Mouse (Mus musculus) hindbrain, embryonic 13.5 days (tissue): ENCODE data around the gene Asap3. TPM values are rescaled to one million over a fixed set of nuclear protein-coding genes. Genes with fewer than 3 reads are reported as not detected.

ENCODE experiments used
- ATAC-seq: fragments of 200-750 bp; cut with Nextera tagmentation; 2 replicates; pipeline ENCODE4 v1.8.0; 2017; ENCODE audit warnings: moderate TSS enrichment; ENCODE audit not compliant: low FRiP score
- H3K27ac ChIP-seq: fragments of 300-500 bp; sonication (generic); 2 replicates; pipeline ENCODE4 v1.5.1; 2015; ENCODE audit warnings: inconsistent platforms, mild to moderate bottlenecking, moderate library complexity
- H3K27me3 ChIP-seq: fragments of 300-500 bp; sonication (generic); 2 replicates; pipeline ENCODE4 v1.6.1; 2015; ENCODE audit warnings: mild to moderate bottlenecking, inconsistent platforms
- H3K36me3 ChIP-seq: fragments of 300-500 bp; sonication (generic); 2 replicates; pipeline ENCODE4 v1.6.1; 2015; ENCODE audit warnings: mild to moderate bottlenecking, inconsistent platforms
- H3K4me1 ChIP-seq: fragments of 300-500 bp; sonication (generic); replicated peaks from 2 replicates; pipeline ENCODE4 v1.6.1; 2015; ENCODE audit warnings: inconsistent platforms
- H3K4me2 ChIP-seq: fragments of 300-500 bp; sonication (generic); 2 replicates; pipeline ENCODE4 v1.6.1; 2015; ENCODE audit warnings: inconsistent platforms, mild to moderate bottlenecking, moderate library complexity
- H3K4me3 ChIP-seq: fragments of 300-500 bp; sonication (generic); 2 replicates; pipeline ENCODE4 v1.5.1; 2015; ENCODE audit warnings: mild to moderate bottlenecking, inconsistent platforms
- H3K9ac ChIP-seq: fragments of 300-500 bp; sonication (generic); 2 replicates; pipeline ENCODE4 v1.6.1; 2015; ENCODE audit warnings: mild to moderate bottlenecking, inconsistent platforms
- H3K9me3 ChIP-seq: fragments of 300-500 bp; sonication (generic); 2 replicates; pipeline ENCODE4 v1.6.1; 2016; ENCODE audit warnings: inconsistent platforms
- WGBS: fragments of 180-500 bp; shearing (Covaris S2); methylation state at CpG from one replicate; pipeline ENCODE4 v1.1.7; 2015; 5-methylcytosine and 5-hydroxymethylcytosine counted together
- polyA plus RNA-seq: library from polyadenylated mRNA; unstranded; fragments of >200 nt; fragmentation: Nextera tagmentation; extraction: Ambion mirVana; gene quantifications from 2 replicates; pipeline ENCODE4 v1.2.1, GENCODE M21; 2015

The Asap3 gene
- polyA plus RNA-seq, 1 experiment from 2014 or later, result 5.8 TPM

DNA sequence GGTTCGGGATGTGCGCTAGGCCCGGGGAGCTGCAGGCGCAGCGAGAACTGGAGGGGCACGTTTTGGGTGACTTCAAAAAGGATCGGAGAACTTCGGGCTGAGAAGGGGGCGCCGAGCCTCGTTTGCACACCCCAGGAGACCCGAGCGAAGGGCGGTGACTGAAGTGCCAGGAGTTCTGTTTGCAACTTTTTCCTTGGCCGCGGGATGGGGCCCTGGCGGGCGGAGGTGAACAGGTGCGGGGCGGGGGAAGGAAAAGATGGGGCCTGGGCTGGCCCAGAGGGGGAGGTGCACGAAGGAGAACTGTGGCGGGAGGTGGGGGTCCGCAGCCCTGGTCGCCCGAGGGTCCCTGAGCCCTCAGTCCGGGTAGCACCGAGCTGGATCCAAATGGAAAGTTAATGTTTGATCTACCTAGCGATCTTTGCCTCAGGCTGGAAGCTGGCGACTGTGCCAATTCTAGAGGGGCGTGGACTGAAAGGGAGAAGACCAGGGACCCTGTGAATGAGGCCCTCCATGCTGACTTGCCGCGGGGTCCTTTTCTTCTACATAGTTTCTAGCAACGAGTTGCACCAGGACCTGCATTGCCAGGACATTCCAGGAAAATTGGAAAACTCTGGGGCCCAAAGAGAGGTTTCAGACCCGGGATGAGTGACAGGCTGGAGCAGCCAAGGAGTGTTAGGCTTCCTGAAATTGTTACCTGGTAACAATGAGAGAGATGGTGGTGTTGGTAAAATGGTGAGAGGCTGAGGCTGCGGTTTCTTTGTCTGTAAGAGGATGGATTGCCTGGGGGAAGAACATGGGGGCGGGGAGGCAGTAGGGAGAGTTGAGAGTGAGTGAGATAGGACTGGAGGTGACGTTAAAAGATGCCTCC lies 42.5 kb downstream of the Asap3 start:
- Histone ChIP-seq H3K9ac (peak overlapping the region; percentile 58; the same call in 1 of the 2 replicates), H3K27ac (no peak overlapping the region), H3K27me3 (peaks cover 93% of the 10 kb centered on the region), H3K4me3 (peak overlapping the region; percentile 38), H3K36me3 (peaks cover 1% of the 10 kb centered on the region; the same call in 1 of the 2 replicates), H3K4me2 (peak overlapping the region; percentile 62), H3K9me3 (no peaks in the 10 kb centered on the region), H3K4me1 (peaks cover 39% of the 10 kb centered on the region)
- no peak for ATAC-seq
- WGBS, result under 1% methylated on average over 37 of the region's 37 CpGs

DNA sequence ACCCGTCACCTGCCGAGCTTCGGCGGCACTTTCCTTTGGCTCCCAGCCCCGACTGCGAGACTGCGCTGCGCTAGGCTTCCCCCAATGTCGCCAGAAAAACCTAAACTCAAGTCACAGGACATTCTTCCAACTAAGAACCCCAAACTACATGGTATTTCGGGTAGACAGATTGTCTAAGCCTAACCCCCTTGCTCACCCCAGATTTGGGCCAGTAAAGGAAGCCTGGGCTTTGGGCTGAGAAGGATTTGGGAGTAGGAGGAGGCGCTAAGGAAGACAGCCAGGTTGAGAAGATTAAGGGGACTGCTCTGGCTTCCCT lies 43.1 kb downstream of the Asap3 start:
- no peak for ATAC-seq
- peak overlapping the region; percentile 38; the same call in 1 of the 2 replicates for H3K4me3 ChIP-seq
- no peak overlapping the region for H3K9ac ChIP-seq
- 5% methylated on average over 11 of the region's 11 CpGs for WGBS
- H3K4me2 ChIP-seq, result no peak overlapping the region
- no peaks in the 10 kb centered on the region for H3K9me3 ChIP-seq
- H3K36me3 ChIP-seq, result no peaks in the 10 kb centered on the region
- H3K27ac ChIP-seq, result no peak overlapping the region
- peaks cover 87% of the 10 kb centered on the region for H3K27me3 ChIP-seq
- peaks cover 39% of the 10 kb centered on the region for H3K4me1 ChIP-seq

DNA sequence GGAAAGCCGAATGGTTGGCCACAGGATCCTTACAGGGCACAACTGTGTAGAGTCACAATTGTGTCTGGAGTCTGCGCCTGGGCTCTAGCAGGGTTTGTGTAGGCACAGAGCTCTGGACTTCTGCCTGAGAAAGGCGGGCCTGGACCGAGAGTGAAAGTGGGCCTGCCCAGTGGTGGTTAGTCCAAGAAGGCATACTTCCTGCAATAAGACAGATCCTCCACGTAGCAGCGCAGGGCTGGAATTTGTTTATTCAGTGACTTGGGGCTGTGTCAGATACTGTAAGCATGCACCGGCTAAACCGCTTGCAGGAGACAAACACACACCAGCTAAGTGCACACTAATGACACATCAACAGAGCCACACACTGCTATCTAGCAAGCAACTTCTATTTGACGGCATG lies 43.6 kb downstream of the Asap3 start:
- Histone ChIP-seq H3K9ac (no peak overlapping the region), H3K4me1 (peaks cover 39% of the 10 kb centered on the region), H3K4me3 (no peak overlapping the region), H3K36me3 (no peaks in the 10 kb centered on the region), H3K27me3 (peaks cover 82% of the 10 kb centered on the region), H3K4me2 (no peak overlapping the region), H3K9me3 (no peaks in the 10 kb centered on the region), H3K27ac (no peak overlapping the region)
- ATAC-seq, result no peak
- 51% methylated on average over 9 of the region's 9 CpGs for WGBS

DNA sequence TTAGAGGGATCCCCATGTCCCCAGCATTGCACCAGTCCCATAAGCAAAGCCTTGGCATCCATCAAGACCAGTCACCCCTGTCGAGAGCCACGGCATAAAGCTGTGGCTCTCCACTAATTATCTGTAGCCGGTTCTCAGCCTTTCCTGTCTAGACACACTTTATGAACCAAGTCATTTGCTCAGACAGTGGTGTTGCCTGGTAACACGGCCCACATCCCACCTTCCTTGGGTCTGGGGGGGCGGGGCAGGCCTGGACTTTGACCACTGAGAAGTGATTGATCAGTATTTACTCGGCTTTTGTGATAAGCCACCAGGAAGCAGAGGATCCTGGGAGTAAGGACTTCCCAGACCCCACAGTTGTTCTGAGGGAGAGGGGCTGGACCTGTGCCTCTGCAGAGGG lies 49.8 kb downstream of the Asap3 start:
- H3K4me1 ChIP-seq, result no peaks in the 10 kb centered on the region; the same call in 1 of the 2 replicates
- ATAC-seq, result no peak
- H3K27me3 ChIP-seq, result peaks cover 22% of the 10 kb centered on the region
- H3K4me2 ChIP-seq, result no peak overlapping the region
- 35% methylated on average over 6 of the region's 6 CpGs for WGBS
- H3K9me3 ChIP-seq, result no peaks in the 10 kb centered on the region
- no peak overlapping the region for H3K27ac ChIP-seq
- H3K36me3 ChIP-seq, result no peaks in the 10 kb centered on the region
- no peak overlapping the region for H3K4me3 ChIP-seq
- H3K9ac ChIP-seq, result no peak overlapping the region

DNA sequence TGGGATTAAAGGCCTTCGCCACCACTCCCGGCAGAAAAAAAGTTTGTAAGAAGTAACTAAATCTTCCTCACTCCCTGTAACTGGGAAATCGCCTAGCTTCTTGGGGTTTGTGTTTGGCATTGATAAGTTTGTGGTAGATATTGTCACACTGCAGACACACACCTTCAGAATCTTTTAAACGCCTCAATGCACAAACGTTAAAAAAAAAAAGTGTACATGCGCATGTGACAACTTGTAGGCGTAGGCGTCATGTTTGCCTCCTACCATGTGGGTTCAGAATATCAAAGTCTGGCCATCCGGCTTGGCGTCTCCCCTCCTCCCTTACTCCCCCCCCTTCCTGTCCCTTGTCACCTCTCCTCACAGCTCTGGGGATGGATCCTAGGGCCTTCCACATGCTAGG lies 50.5 kb downstream of the Asap3 start:
- Histone ChIP-seq H3K4me1 (no peaks in the 10 kb centered on the region; the same call in 1 of the 2 replicates), H3K36me3 (no peaks in the 10 kb centered on the region), H3K9me3 (no peaks in the 10 kb centered on the region), H3K4me3 (no peak overlapping the region), H3K27ac (no peak overlapping the region), H3K9ac (no peak overlapping the region), H3K27me3 (peaks cover 14% of the 10 kb centered on the region), H3K4me2 (no peak overlapping the region)
- ATAC-seq, result no peak
- 80% methylated on average over 10 of the region's 10 CpGs for WGBS

DNA sequence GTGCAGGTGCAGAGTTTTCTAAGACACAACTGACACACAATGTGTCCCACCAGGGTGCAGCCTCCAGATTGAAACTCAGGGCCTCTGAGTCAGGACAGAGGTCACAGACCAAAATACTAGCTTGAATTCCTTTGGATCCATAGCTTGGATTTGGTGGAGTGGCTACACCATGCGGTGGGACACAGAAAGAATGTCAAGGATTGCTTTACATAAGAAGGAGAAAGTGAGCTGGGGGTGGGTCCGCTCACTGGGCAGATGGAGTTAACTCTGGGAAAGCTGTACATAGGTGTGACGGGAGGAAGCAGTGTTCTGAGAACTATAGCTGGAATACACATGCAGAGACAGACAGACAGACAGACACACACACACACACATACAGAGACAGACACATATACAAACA lies 53.8 kb downstream of the Asap3 start:
- Histone ChIP-seq H3K4me3 (no peak overlapping the region), H3K36me3 (no peaks in the 10 kb centered on the region), H3K4me2 (no peak overlapping the region), H3K9ac (no peak overlapping the region), H3K4me1 (no peaks in the 10 kb centered on the region; the same call in 1 of the 2 replicates), H3K27ac (no peak overlapping the region), H3K9me3 (no peaks in the 10 kb centered on the region), H3K27me3 (peaks cover 3% of the 10 kb centered on the region; the same call in 1 of the 2 replicates)
- ATAC-seq, result no peak
- WGBS, result 57% methylated on average over 3 of the region's 3 CpGs

DNA sequence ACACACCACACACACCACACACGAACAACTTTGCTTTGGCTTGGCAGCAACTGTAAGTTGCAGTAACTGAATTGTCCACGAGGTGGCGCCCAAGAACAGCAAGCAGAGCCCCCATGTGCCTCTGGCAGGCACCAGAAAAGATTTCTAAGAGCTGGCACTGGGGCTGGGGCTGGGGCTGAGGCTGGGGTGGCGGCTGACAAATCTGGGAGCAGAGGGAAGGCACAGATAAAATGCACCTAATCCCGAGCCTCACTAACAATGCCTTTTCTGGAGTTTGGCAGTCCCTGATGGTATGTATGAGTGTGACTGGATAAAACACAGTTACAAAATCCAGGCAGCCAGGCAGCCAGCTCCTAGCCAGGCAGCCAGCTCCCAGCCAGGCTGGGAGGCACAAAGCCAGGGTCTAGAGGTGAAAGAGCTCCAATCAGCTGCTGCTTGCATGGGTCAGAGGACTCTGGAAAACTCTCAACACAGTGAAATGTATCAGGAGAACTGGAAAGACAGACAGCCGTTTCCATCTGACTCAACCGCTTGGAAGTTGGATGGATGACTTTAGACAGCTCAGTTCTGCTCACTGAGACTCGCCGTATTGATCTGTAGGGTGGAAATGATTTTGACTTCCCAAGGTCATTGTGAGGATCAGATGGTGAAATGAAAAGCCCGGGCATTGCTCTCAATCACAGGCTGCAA lies 54.5 kb downstream of the Asap3 start:
- no peak overlapping the region for H3K4me2 ChIP-seq
- peaks cover 6% of the 10 kb centered on the region; the same call in 1 of the 2 replicates for H3K27me3 ChIP-seq
- H3K9me3 ChIP-seq, result no peaks in the 10 kb centered on the region
- WGBS, result 40% methylated on average over 10 of the region's 10 CpGs
- no peak overlapping the region for H3K4me3 ChIP-seq
- peak overlapping the region; percentile 13; the same call in 1 of the 2 replicates for H3K9ac ChIP-seq
- no peak overlapping the region for H3K27ac ChIP-seq
- no peaks in the 10 kb centered on the region for H3K36me3 ChIP-seq
- H3K4me1 ChIP-seq, result no peaks in the 10 kb centered on the region; the same call in 1 of the 2 replicates
- ATAC-seq, result 0 out of 2 replicates have a peak, but pooled peaks have one; percentile 59

DNA sequence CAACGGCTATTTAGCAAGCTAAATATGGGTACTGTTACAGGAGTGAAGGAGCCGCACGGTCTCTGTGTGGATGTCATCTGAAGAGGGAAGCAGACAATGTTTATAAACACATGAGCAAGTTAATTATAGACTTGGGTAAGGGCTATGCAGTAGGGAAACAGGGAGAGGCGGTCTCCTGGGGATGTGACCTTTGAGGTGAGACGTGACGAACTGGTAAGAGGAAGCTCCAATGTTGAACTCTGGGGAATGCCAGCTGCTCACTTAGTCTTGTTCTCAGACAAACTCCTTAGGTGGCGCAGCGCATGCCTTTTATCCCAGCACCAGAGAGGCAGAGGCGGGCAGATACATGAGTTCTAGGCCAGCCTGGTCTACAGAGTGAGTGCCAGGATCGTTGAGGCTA lies 55.7 kb downstream of the Asap3 start:
- no peak for ATAC-seq
- H3K4me2 ChIP-seq, result no peak overlapping the region
- H3K27ac ChIP-seq, result no peak overlapping the region
- no peaks in the 10 kb centered on the region for H3K9me3 ChIP-seq
- no peaks in the 10 kb centered on the region; the same call in 1 of the 2 replicates for H3K4me1 ChIP-seq
- no peaks in the 10 kb centered on the region for H3K36me3 ChIP-seq
- WGBS, result 79% methylated on average over 10 of the region's 10 CpGs
- H3K9ac ChIP-seq, result no peak overlapping the region
- no peak overlapping the region for H3K4me3 ChIP-seq
- H3K27me3 ChIP-seq, result peaks cover 6% of the 10 kb centered on the region; the same call in 1 of the 2 replicates

DNA sequence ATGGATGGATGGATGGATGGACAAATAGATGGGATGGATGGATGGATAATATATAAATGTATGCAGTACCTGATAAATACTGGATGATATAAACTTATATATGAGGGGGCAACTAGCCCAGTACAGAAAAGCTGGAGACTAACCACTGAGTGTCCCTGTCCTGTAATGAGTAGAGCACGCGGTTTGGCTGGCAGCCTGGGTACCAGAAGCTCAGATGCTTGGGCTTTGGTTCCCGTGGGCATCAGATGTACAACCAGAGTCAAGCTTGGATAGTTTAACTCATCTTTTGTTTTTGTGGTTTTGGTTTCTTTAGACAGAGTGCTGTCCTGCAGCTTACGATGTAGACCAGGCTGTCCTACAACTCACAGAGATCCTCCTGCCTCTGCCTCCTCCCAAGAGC lies 57.4 kb downstream of the Asap3 start:
- ATAC-seq, result no peak
- H3K9me3 ChIP-seq, result no peaks in the 10 kb centered on the region
- no peaks in the 10 kb centered on the region for H3K36me3 ChIP-seq
- H3K4me2 ChIP-seq, result no peak overlapping the region
- H3K4me3 ChIP-seq, result no peak overlapping the region
- no peaks in the 10 kb centered on the region; the same call in 1 of the 2 replicates for H3K4me1 ChIP-seq
- H3K9ac ChIP-seq, result no peak overlapping the region
- H3K27me3 ChIP-seq, result peaks cover 6% of the 10 kb centered on the region; the same call in 1 of the 2 replicates
- WGBS, result 98% methylated on average over 4 of the region's 4 CpGs
- H3K27ac ChIP-seq, result no peak overlapping the region

DNA sequence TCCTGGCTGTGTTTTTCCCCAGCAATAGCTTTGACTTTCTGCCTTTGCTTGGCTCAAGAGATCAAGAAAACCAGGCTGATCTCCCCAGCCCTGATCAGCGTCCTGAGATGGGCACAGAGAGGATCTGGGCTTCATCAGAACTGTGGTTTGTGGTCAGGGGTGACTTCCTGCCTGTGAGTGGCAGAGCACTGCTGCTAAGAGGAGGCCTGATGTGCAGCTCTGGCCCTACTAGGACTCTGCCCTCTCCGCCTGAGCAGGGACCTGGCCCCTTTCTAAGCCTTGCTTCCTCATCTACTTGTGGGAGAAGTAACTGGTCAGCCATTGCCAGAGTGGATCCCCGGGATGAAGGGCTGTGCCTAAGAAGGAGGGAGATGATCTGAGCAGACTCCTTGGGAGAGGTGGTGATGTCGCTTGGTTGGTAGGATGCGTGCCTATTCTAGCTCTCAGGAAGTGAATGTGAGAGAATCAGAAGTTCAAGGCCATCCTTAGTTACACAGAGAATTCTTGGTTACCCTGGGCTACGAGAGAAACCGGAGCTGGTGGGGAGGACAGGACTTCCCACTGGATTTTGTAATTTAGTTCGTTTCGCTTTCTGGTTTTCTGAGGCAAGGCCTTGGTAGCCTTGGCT lies 60.7 kb downstream of the Asap3 start:
- WGBS, result 86% methylated on average over 9 of the region's 9 CpGs
- Histone ChIP-seq H3K4me1 (no peaks in the 10 kb centered on the region), H3K36me3 (no peaks in the 10 kb centered on the region), H3K9me3 (no peaks in the 10 kb centered on the region), H3K4me3 (no peak overlapping the region), H3K4me2 (no peak overlapping the region), H3K27me3 (peaks cover 6% of the 10 kb centered on the region; the same call in 1 of the 2 replicates), H3K27ac (no peak overlapping the region), H3K9ac (no peak overlapping the region)
- ATAC-seq, result no peak

DNA sequence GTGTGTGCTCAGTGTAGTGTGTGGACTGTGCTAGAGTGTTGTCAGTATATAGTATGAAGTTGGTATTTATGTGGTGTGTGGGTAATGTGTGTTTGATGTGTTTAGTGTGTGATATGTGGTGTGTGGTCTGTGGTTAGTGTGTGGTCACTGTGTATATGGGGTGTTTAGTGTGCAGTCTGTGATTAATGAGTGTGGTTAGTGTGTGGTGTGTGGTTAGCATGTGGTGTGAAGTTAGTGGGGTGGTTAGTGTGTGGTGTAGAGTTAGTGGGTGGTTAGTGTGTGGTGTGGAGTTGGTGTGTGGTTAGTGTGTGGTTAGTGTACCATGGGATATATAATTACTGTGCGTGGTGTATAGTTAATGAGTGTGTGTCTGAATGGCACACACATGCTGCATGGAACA lies 62.7 kb downstream of the Asap3 start:
- H3K9me3 ChIP-seq, result peaks cover 4% of the 10 kb centered on the region; the same call in 1 of the 2 replicates
- H3K4me1 ChIP-seq, result no peaks in the 10 kb centered on the region
- no peaks in the 10 kb centered on the region for H3K36me3 ChIP-seq
- peaks cover 6% of the 10 kb centered on the region; the same call in 1 of the 2 replicates for H3K27me3 ChIP-seq
- 91% methylated on average over 1 of the region's 1 CpGs for WGBS
- no peak for ATAC-seq
- H3K4me2 ChIP-seq, result no peak overlapping the region
- H3K27ac ChIP-seq, result no peak overlapping the region
- H3K4me3 ChIP-seq, result no peak overlapping the region
- H3K9ac ChIP-seq, result no peak overlapping the region

DNA sequence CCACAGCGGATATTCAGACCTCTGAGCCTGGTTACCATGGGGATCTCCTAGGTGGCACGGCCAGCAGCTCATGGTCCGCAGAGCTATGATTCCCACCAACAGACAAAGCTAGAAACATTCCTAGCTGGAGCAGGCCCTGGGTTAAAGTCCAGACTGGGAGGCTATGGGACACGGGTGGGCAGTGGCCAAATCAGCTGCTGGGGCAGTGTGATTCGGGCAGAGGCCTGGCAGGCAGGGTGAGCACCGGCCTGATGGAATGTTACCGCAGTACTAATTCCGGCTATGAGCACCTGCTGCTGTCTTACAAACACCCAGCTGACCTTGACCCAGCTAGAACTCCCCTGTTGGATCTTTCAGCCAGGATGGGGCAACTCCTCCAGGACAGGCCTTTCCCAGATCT lies 64.5 kb downstream of the Asap3 start:
- no peak overlapping the region for H3K4me3 ChIP-seq
- ATAC-seq, result no peak
- no peaks in the 10 kb centered on the region for H3K4me1 ChIP-seq
- no peak overlapping the region for H3K9ac ChIP-seq
- 82% methylated on average over 8 of the region's 8 CpGs for WGBS
- no peaks in the 10 kb centered on the region for H3K27me3 ChIP-seq
- H3K27ac ChIP-seq, result no peak overlapping the region
- H3K4me2 ChIP-seq, result no peak overlapping the region
- peaks cover 4% of the 10 kb centered on the region; the same call in 1 of the 2 replicates for H3K9me3 ChIP-seq
- H3K36me3 ChIP-seq, result no peaks in the 10 kb centered on the region
